Mouse (Mus musculus): Measurements from ENCODE around the gene Myt1. TPM values are rescaled to one million over a fixed set of nuclear protein-coding genes. Genes with fewer than 3 reads are reported as not detected.

The Myt1 gene
- polyA plus RNA-seq (2012; ENCODE audit: low replicate concordance) = not detected in 2 replicates

DNA sequence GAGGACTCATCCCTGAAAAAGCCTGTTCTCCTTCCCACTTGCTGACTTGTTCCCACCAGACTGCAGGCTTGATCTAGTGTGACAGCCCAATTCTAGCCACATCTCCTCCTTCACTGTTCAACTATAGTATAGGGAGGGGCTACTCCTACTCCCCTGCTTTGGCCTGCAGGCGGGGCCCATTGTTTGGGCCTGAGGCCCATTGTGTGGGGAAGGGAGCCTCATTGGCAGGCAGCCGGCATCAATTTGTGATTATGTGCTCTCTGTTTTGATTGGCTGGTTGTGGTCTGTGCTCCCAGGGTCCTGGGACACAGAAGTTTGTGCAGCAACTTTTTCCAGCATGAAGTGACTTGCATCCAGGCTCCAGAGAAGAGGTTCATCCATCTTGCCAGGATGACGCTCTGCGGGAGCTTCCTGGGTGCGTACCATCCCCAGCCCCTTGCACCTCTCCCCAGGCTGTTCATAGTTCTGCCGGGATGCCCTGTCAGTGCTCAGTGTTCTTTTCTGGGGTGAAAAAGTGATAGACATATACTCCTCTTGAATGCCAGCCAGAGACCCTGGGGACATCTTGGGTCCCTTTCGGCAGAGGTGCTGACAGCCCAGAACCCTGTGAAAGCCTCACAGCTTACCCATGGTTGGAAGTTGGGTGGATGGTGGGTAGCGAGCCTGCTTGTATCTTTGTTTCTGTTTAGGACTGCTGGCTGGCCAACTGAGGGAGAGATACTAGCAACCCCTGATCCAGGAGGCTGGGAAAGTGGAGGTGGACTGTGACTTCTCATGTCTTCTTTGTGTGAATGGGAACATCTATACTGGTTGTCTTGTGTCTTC lies at the start of gene Myt1:
TSS of gene Myt1 (plus strand) at position 327 of the 825 bp plus-strand sequence.

DNA sequence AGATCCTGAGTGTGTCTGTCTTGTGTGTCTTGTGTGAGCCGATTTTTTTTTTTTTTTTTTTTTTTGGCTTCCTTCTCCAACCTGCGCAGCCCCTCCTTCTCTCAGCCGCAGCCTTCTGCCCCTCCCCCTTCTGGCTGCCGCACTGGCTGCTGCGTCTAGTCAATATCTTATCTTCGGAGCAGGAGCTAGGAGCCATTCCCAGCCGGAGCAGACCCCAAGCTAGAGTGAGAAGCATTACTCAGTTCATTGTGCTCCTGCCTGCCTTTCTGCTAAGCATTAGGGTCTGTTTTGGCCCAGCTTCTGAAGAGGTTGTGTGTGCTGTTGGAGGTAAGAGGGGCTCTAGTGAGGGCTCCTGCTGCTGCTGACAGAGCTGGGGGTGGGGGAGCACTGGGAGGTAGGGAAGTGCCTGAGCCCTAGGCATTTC lies 48.2 kb upstream of the Myt1 start, which contains the start of gene Oprl1:
TSS of gene Oprl1 (plus strand) at position 114 of the 424 bp plus-strand sequence.

DNA sequence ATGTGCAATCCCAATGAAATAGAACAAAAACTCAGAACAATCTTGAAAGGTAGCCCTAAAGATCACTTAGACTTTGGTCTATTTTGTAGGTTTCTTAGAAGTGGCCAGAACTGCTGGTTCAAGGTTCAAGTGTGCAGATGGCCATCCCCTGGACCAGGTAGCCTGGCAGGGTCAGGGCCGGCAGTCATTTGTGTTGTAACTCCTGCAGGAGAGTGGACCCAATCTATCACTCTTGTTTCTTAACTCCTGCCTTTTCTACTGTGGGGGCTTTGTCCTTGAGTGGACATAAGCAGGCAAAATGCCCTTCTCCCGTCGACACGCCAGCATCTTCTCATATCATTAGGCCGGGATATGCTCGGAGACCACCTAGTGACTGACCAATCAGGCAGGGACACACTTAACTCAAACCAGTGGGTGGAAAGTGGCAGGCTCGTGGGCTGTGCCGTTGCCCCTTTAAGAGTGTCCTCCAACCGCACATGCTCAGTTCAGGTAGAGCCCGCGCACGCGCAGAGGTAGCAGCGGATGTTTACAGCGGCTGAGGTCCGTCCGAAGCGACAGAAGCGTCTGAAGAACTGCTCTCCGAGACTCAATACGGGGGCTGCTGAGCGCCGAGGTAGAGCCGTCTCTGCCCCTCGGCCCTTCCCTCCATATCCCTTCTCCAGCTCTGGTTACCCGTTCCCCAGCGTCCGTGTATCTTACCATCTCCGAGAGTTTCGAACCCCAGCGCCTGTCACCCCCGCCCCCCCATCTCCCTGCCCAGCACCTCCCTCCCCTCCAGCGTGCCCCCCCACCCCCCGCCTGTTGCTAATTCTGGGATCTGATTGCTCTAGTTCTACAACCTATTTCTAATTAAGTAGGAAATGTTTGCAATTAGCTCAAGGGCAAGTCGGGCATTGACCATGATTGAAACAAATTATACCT lies 74.5 kb downstream of the Myt1 start, which contains the start of gene Pcmtd2:
TSS of gene Pcmtd2 (plus strand) at position 483 of the 921 bp plus-strand sequence.

DNA sequence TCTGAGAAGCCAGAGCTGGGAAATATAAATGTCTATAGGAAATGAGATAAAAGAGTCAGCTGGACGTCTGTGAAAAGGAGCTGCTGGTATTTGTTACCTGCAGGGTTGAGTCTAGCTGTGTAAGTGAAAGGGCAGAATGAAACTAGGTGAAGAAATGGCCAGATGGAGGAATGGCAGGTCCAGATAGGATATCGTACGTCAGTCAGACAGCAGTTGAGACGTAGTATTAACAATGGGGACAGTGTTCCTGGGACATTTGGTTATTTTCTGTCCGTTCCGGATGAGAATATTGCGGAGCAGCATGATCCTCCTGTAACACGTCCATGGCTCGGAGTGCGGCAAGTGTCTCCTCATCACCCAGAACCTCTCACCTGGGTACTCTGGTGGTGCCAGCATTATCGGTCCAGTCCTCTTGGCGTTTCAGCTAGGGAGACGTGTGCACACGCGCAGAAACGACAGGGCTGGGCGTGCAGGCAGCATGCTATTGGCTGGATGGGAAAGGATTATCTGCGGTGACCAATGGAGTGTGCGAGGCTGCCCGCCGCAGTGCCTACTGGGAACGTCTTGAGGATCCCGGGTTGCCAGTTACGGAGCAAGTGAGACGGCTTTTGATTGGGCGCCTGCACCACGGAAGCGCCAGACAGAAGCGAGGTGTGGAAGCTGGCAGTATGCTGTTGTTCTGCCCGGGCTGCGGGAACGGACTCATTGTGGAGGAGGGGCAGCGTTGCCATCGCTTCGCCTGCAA lies 100.8 kb downstream of the Myt1 start, which contains the start of gene Polr3k:
TSS of gene Polr3k (plus strand) at position 547 of the 745 bp plus-strand sequence.

Other genes with a start within 250 kb of the Myt1 start
- gene Dnajc5, start 242.8 kb upstream of the Myt1 start, polyA plus RNA-seq (2012; ENCODE audit: low replicate concordance) = 35.7 and 46.0 TPM in 2 replicates
- 57.4 and 68.8 TPM in 2 replicates for gene Uckl1, start 178.4 kb upstream of the Myt1 start, polyA plus RNA-seq (2012; ENCODE audit: low replicate concordance)
- gene Prpf6, start 171.5 kb upstream of the Myt1 start, polyA plus RNA-seq (2012; ENCODE audit: low replicate concordance) = 6.2 and 14.6 TPM in 2 replicates
- gene Zfp512b, start 170.5 kb upstream of the Myt1 start, polyA plus RNA-seq (2012; ENCODE audit: low replicate concordance) = 31.7 and 74.3 TPM in 2 replicates
- gene Samd10, start 164.1 kb upstream of the Myt1 start, polyA plus RNA-seq (2012; ENCODE audit: low replicate concordance) = 2.7 and 4.1 TPM in 2 replicates
- not detected in 2 replicates for gene Gm29797, start 106.3 kb upstream of the Myt1 start, polyA plus RNA-seq (2012; ENCODE audit: low replicate concordance)
- 18.1 and 21.4 TPM in 2 replicates for gene Sox18, start 91.7 kb upstream of the Myt1 start, polyA plus RNA-seq (2012; ENCODE audit: low replicate concordance)
- gene Tcea2, start 83.0 kb upstream of the Myt1 start, polyA plus RNA-seq (2012; ENCODE audit: low replicate concordance) = 2.7 and 6.8 TPM in 2 replicates
- gene Rgs19, start 69.4 kb upstream of the Myt1 start, polyA plus RNA-seq (2012; ENCODE audit: low replicate concordance) = 21.6 and 66.2 TPM in 2 replicates
- gene Lkaaear1, start 64.9 kb upstream of the Myt1 start, polyA plus RNA-seq (2012; ENCODE audit: low replicate concordance) = not detected in 2 replicates
- gene Oprl1, start 48.3 kb upstream of the Myt1 start, polyA plus RNA-seq (2012; ENCODE audit: low replicate concordance) = not detected in 2 replicates
- gene Pcmtd2, start 74.5 kb downstream of the Myt1 start, polyA plus RNA-seq (2012; ENCODE audit: low replicate concordance) = 2.9 and 12.9 TPM in 2 replicates
- gene Polr3k, start 101.0 kb downstream of the Myt1 start, polyA plus RNA-seq (2012; ENCODE audit: low replicate concordance) = 4.5 TPM in 1 of 2 replicates, not detected in the other
- gene Gm14496, start 227.8 kb downstream of the Myt1 start, polyA plus RNA-seq (2012; ENCODE audit: low replicate concordance) = 0.05 TPM in 1 of 2 replicates, not detected in the other